Mouse (Mus musculus) monocyte, adult 5-6 weeks (primary cell): ENCODE measurements at regions not wholly inside any gene's neighbourhood (a gene's known extent, or its start where the extent isn't known, plus 50 kb on each side); places are given as distances from the start of the nearest gene placed in this dataset.

Experiments used
- ATAC-seq: fragments of 153-309, 156-312 bp; replicated peaks from 2 replicates; pipeline ENCODE4 v1.8.0; 2017; ENCODE audit warnings: mild to moderate bottlenecking; ENCODE audit not compliant: low TSS enrichment, insufficient number of reproducible peaks, severe bottlenecking, poor library complexity, low FRiP score

GRCm38 (mm10) chr16:55400818-55401217, 103.0 kb upstream of the Zpld1 start:
- no peak for ATAC-seq

- ATAC-seq, result no peak
Measured at GRCm38 (mm10) chr16:55394864-55395263, 97.1 kb upstream of the Zpld1 start.

GRCm38 (mm10) chr16:55390400-55390799, 92.6 kb upstream of the Zpld1 start:
- no peak for ATAC-seq

GRCm38 (mm10) chr16:55379996-55380395, 82.2 kb upstream of the Zpld1 start:
- ATAC-seq, result no peak

GRCm38 (mm10) chr16:55379189-55379588, 81.4 kb upstream of the Zpld1 start:
- ATAC-seq, result no peak

GRCm38 (mm10) chr16:55378701-55379100, 80.9 kb upstream of the Zpld1 start:
- ATAC-seq, result no peak

GRCm38 (mm10) chr16:55375922-55376321, 78.1 kb upstream of the Zpld1 start:
- no peak for ATAC-seq

- ATAC-seq, result no peak
Measured at GRCm38 (mm10) chr16:55357686-55358085, 59.9 kb upstream of the Zpld1 start.

GRCm38 (mm10) chr16:55356097-55356496, 58.3 kb upstream of the Zpld1 start:
- ATAC-seq, result no peak
